Mouse (Mus musculus) telencephalon, adult 2 months (tissue): ENCODE results near the gene Gosr2.

ENCODE experiments used
- DNase-seq: peaks from one replicate; pipeline ENCODE4 v3.0.0-alpha.2; 2011; ENCODE audit warnings: low read depth, low spot score

Gene Gosr2

DNA sequence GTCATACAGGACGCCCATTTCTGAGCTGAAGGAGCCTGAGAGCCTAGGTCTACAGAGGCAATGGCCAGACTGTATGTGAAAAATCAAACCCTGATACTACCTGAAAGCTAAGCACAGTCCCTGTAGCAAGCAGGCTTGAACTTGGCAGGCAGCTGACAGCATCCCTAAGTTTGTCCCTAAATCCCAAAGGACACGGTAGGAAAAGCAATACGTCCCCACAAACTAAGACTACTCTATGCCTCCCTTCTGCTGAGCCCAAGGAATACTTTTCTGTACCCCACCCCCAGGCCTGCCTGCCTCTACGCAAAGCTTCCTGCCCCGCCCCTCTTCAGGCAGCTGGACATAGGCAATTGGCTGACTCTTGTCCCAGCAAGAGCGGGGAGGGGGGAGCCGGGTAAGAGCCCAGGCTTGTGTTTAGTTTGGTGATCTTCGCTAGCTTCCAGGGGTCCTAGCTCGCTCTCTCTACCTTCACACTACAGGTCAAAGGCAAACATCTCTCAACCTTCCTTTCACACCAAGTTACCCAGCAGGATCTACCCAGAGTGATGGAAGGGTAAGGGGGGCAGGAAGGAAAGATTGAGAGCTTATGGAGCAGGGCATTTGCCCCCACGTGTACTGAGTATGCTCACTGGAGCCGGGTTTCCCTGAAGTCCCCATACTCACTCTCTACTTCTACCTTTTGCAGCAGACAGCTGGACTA lies 49.6 kb downstream of the Gosr2 start:
- no peak for DNase-seq

DNA sequence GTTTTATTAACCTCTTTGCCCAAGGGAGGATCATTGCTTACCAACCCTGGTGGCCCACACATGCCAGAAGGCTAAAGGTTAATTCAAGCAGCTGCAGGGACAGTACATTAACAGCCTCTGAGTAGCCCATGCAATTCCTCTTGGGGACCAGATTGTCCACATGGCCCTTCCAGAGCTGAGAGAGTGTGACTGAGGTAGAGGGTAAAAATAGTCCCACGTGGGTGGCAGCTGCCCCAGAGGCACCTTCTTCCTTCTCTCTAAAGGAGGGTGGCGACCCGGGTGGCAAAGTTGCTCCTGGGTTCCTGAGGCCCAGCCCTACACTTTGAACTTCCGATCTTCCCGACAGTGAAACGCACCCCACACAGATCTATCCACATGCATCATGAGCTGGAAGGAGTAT lies 51.4 kb downstream of the Gosr2 start:
- no peak for DNase-seq

DNA sequence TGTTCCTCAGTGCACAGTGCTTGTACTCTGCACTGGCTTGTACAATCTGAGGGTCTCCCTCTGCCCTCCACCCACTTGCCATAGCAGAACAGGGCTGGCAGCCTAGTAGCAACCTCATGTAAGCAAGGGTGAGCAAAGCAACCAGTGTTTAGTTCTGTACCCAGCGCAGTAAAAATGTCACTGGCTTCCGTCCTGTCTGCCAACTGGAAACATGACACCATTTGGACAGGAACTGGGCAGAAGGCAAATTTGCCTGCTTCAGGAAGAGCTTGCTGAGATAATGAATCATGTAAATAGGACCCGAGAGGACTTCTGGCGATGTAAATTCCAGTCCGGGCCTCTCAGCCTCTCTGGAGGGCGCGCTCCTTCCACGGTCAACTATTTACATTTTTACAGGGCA lies 52.0 kb downstream of the Gosr2 start:
- DNase-seq, result no peak

DNA sequence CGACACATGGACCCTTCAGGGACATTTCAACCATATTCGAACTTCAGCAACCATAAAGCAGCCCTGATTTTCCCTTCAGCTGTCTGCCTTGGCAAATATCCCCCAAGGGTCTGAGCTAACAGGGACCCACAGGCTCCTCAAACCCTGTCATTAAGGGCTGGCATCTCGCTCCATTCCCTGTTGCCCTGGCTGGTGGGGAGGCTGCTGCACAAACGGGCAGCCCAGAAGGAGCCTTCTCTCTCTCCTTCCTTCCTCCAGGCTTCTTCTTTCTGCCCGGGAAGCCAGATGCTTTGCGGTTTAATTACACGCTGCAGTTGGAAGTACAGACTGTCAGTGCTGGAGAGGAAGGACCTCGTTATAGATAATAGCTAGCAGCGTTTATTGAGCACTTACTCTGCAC lies 54.5 kb downstream of the Gosr2 start:
- no peak for DNase-seq

DNA sequence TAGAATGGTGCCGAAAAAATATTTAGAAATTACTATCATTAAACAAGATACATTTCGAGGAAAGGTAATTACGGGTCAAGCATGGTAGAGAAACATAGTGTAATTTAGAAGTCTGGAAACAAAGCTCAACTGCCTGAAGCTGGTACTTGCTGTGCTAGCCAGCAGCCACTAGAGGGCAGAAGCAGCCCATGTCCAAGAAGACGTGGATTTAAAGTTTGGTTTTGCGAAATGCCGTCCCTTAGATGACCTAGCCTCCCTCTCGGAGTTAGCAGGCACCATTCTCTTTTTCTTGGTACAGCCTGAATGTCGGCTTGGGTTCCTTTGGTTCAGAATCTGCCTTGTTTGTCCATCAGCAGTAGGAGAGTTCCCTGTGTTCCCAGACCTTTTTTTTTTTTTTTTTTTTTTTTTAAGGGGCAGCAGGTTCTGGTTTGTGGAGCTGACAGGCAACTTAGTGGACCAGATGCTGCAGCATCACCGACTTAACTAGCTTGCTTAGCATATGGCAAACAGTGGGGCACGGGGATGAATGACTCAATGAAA lies 58.2 kb downstream of the Gosr2 start:
- peak; percentile 62 for DNase-seq

DNA sequence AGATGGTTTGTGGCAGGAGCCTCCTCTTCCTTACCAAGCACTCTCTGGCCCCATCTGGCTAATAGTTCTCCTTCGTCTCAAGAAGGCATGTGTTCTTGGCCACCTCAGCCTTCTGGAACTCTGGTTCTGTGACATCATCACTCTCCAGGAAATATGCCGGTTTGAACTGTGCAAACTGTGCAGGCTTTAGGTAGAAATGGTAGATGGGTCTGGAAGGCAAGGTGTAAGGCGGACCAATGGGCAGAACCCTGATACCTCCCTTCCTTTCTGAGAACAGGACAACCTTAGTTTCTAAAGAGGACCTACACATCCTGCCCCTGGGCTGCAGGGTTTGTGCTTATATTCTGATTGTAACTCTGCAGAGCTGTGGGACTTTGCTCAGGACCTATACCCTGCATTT lies 58.9 kb downstream of the Gosr2 start, which contains the start of gene Lyzl6:
TSS of gene Lyzl6 (minus strand) at position 101 of the 400 bp plus-strand sequence.
- DNase-seq, result no peak

DNA sequence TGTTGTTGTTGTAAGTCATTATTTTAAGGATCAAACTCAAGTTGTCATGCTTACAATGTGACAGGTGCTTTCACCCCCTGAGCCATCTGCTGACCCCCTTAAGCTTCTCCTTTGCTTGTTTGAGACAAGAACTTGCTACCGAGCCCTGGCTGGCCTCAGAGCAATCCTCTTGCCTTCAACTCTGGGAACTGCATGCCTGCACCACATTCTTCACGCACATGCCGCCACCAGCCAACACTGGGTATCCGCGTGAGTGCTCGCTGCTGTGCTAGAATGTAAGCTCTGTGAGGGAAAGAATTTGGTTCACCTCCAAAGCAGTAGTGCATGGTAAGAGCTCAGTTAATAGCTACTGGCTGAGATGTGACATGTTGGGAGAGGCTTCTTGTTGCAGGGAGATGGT lies 61.4 kb downstream of the Gosr2 start:
- no peak for DNase-seq

DNA sequence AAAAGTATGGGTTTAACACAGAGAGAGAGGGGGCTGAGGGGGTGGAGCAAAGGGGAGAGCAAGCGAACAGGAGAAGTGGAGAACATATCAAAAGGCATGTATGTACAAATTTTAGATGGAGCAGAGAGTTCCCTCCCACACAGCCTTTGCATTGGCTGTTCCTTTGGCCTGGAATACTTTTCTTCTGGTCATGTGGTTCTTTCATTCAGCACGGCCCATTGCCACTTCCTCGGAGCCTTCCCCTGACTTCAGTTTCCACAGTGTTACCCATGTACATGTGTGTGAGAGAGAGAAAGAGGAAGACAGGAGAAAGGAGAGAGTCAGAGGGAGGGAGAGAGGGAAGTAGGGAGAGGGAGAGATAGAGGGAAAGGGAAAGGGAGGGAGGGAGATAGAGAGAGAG lies 62.2 kb downstream of the Gosr2 start:
- DNase-seq, result no peak

DNA sequence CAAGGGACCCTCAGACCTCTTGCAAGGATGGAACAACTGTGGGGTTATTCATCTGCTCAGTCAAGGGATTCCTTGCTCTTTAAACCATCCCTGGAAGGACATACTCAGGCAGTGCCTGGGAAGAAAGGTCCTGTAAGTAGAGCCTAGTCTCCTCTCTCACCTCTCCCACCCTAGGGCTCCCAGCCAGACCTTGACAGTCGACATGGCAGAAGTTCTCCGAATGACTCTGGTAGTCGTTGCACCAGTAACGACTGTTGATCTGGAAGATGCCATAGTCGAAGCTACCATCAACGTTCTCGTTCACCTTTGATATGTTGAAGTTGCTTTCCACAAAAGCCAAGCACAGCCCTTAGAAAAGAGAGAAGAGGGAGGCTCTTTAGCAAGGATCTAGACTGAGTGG lies 62.9 kb downstream of the Gosr2 start:
- DNase-seq, result no peak

DNA sequence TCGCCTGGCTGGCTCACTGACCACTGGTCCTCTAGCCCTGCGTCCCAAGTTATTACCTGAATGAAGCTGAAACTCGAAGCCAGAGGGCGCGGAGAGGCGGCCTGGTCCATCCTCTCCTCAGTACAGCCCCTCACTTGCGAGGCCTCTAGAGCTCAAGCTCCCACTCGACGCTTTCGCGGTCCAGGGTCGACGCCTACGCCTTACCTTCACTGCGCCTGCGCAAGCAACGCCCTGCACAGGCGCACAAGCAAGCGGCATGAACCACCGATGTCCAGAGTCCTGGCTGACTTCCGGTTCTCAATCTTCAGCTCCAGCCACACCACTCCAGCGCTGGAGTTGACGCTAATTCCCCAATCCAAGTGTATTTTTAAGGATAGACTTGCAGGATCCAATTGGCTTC lies 70.2 kb downstream of the Gosr2 start:
- DNase-seq, result no peak
